Mouse (Mus musculus) c-Kit-positive CD71-positive TER-119-positive erythroid progenitor cells, embryonic 14.5 days (primary cell): Measurements from ENCODE around the gene Gpr37l1.
A peak's percentile ranks its signal among the peaks of the same experiment; 100 is the strongest.
"Not testable (repeated sequence)": the region's sequence is repeated elsewhere in the genome, so short reads cannot be mapped to it uniquely, and the experiment has no call there.

Source experiments
- DNase-seq: peaks from one replicate; pipeline ENCODE4 v3.0.0-alpha.2; 2013; ENCODE audit warnings: low spot score

The Gpr37l1 gene

DNA sequence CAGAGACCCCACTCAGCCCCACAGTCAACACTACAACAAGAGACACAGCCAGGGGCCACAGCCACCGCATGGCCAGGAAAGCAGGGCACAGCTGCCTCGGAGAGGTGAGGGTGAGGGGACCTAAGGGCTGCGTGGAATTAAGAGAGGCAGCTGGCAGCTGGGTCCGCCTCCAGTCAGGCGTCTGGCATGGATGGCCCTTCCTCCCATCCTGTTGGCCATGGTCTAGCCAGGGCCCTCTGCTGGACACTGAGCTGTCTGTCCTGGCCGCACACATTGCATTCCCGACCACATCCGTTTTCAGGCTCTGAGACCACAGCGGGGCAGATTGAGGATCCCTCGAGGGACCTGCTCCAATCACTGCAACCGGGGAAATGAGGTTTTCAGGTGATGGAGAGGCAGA lies at the start of gene Gpr37l1:
Gene Gpr37l1, minus strand, starts transcription at position 247 of the 400 bp plus-strand sequence.
- DNase-seq = no peak

DNA sequence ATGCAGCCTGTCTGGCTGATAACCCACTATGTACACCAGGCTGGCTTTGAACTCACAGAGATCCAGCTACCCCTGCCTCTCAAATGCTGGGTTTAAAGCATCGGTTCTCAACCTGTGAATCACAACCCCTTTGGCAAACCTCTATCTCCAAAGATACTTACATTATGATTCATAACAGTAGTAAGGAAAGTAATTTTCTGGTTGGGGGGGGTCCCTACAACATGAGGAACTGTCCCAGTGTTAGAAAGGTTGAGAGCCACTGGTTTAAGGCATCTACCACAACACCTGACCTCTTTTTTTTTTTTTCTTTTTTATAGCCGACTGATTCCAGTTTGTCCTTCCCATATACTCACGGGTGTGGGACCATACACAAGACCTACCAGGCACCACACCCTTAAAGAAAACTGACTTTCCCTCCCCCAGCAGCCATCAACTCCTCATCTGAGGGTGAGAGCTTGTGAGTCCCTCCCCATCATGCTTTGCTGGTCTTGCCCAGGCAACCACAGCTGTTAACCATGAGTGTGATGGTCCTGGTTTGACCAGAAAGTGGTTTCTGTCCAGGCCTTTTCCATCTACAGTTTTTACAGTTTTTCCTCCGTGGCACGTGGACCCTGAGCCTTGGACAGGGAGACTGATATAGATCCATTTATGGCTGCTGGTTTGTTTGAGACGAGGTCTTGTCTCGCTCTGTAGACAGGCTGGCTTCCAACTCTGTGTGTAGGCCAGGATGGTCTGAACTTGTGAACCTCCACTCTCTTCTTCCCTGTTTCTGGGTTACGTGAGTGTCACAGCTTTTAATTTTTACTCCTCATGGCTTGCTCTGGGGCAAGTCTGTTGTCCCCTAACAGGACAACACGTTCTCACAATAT lies 46.5 kb upstream of the Gpr37l1 start:
- DNase-seq = no peak

DNA sequence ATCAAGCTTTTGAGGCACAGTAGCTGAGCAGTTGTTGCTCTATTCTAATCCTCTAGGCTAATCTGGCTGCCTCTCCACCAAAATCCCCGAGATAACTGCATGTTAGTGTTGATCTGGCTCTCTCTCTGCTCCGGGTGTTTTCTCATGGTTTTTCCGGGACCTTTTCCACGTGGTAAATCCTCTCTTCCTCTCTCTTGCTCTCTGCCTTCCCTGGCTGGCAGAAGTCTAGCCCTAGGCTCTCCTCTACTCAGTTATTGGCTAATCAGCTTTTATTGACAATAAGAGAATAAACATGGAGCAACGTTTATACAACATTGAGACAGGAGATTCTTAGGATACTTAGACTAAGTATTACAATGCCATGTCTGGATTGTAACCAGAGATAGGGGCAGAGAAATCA lies 42.9 kb upstream of the Gpr37l1 start:
- no peak for DNase-seq

DNA sequence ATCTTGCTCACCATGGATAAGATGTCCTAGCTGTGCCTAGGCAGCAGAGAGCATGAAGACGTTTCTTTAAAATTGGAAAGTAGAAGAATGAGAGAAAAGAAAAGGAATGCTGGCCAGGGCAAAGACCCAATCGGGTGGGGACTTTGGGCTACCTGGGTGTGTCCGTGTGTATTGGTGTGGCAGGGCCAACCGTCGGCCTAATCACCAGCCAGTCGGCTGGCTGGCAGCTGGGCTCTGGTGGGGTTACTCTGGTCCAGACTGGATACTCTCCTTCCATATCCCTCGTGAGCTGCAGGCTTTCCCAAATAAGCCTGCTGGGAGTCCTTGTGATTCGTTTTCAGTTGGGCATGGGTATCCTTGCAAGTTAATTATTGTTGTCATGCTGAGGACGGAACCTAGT lies 41.2 kb upstream of the Gpr37l1 start:
- DNase-seq = no peak

DNA sequence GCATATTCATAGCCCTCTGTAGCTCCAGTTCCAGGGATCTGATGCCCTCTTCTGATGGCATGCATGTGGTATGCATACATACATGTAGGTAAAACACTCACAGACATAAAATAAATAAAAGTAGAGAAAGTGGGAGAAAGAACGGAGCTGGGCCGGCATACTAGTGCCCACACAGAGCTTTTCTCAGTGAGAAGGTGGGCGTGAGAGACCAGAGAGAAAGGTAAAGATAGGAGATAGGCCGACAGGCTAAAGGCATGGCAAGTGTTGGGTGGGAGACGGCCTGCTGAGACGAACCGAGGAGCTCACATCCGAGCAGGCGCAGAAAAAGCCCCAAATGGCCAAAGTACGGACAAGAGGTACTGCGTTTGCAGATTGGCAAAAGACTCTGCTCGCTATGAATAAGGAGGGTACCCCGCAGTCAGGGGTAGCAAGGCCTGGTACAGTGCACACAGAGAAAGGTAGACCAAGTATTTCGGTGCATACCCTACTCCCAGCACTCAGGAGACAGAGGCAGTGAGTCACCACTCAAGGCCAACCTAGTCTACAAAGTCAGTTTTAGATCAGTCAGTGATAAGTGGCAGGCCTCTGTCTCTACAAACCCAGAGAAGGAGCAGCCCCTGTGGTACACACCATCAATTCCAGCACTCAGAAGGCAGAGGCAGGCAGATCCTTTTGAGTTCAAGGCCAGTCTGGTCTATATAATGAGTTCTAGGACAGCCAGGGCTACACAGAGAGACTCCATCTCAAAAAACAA lies 39.3 kb upstream of the Gpr37l1 start:
- DNase-seq = no peak

DNA sequence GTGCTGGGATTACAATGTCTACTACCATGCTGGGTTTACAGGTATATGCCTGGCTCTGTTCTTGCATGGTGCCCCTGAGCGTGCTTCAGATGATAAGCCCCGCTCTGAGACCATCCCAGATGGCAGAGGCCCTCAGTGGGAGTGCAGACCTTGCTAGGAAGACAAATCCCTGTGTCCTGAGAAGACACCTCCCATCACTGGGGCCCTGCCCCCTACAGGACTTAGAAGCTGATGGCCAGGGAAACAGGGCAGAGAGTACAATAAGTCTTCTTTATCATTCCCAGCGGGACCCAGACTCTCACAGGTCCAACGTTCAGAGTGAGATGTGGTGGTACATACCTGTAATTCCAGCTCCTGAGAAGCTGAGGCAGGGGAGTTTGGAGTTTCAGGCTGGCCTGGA lies 37.8 kb upstream of the Gpr37l1 start:
- DNase-seq = no peak

DNA sequence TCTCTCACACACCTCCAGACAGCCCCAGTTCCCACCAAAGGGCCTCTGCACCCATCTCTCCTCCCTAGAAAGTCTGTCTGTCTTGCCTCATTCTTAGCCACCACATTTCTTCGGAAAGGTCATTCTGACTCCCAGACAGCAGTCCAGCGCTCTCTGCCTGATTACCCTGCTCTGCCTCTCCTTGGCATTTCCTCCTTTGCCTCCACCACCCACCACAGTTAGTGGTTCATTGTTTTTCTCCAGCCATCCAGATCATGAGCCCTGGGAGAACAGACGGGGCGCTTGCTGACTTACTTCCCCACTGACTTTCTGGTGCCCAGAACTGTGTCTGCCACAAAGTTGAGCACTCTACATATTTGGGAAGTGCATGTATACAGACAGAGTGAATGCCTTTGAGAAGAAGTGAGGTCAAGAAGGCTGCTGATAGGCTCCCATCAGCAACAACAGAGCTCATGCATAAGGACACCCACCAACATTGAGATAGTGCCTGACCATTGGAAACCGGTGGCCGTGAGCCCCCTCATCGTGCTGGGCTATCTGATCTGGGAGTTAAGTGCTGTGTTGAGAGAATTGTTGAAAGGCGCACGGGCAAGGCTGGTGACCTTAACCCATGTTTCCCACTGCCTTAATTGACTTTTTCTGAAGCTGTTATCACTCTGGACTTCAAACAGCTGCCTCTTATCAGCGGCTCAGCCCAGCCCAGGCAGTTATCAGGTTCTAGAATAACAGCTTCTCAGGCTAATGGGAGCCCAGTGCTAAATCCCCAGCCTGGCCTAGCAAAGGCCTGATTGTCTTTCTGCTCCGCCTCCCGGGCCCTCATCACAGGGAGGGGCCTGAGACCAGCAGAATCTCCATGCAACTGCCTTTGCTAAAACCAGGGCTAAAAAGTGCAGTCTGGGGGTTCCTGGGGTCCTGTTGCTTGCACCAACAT lies 37.0 kb upstream of the Gpr37l1 start:
- peak; percentile 82 for DNase-seq

DNA sequence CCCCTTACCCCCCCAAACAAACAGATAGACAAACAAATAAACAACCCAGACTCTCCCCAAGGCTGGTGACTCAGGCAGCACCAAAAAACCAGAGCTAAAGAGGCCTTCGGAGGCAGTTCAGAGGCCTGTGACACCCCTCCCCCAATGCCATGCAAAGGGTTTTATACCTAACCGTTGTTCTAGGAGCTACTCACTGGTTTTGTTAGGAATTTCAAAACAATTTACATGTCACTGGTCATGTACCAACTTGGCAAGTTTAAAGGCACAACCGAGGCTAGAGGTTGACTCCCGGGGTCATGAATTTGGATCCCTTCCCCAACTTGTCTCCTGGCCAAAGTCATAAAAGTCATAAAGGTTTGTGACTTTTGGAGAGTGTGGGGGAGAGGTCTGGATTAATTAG lies 32.9 kb upstream of the Gpr37l1 start:
- no peak for DNase-seq

DNA sequence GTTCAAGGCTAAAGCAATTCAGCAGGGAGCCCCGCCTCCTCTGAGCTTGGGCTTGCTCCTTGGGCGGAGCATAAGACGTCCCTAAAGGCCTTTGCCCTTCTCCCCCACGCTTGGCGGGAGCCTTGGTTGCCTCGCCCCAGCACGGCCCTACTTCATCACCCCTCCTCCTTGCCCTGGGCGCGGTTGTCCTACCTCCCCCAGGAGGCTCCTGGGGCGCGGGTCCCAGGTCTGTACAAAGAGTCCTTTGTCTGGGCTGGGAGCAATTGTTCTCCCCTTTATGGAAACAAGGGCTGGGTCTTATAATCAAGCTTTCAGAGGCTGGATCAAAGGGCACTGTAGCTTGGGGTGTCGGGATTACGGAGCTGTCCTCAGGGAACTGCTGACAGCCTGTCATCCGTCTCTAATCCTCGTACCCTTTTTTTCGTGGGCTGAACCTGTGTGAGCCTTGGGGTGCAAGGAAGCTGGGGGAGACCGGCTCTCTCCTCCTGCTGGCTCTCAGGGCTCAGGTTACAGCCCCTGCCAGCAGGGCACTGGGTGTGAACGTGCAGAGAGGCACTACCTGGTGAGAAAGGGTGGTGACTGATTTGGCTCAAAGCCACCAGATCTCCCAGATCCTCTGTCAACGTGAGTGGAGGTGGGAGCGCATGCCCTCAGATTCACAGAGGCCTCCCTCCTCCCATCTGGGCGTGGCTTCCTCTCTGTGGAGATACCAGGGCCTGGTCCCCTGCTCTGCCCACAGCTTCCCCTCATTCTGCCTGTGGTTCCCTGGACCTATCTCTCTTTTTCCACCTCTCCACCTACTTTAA lies 31.7 kb upstream of the Gpr37l1 start:
- DNase-seq = peak; percentile 35

DNA sequence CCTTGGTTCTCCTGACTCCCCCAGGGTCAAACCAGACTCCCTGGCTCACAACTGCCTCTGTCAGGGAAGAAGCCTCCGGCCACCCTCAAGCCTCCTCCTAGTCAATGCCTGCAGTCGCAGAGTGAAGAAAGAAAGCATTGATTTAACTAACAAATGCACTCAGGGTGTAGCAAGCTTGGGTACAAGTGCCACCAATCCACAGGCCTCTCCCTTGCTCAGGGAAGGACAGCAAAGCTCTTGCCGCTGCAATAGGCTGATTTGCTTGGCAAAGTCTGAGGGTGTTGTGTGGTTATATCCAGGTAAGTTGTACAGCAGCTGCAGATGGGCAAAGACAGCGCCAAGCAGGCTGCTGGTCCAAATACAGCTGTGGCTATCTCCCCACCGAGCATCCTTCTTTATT lies 30.9 kb upstream of the Gpr37l1 start:
- no peak for DNase-seq

DNA sequence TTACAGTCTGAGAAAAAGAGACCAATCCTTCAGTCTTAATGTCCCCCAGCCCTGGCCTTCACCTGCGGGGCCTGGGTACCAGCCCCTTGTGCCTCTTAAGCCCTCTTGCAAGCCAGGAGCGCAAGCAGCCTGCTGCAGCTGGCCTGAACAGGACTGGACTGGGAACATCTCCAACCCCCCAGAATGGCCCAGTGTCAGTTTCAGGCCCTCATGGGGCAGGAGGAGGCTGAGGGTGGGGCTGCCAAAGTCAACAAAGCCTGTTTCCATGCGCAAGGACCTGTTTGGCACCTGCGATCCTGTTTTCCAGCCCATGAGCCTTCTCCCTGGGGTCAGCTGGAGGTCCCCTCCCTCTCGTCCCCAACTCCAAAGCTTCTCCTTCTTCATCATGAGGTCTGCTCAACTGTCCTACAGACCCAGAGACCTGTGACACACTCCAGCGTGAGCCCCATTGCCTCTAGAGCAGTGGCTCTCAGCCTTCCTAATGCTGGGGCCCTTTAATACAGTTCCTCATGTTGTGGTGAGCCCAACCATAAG lies 28.5 kb upstream of the Gpr37l1 start:
- no peak for DNase-seq

DNA sequence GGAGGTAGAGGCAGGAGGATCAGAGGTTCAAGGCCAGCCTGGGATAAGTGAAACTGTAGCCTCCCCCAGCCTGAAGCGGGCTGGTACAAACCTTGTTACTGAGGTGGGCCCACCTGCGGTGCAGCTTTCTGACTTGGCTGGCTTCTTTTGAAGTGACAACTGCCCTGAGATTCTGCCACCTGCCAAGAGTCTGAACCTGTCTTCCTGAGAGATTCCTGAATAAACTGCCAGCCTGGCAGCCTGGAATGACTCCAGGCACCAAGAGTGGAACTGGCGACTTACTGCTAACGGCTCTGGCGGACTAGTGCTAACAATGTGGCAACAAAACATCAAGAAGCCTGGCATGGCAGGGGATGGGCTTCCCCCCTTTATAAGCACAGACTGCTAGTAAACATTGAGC lies 26.9 kb upstream of the Gpr37l1 start:
- DNase-seq = not testable (repeated sequence)

DNA sequence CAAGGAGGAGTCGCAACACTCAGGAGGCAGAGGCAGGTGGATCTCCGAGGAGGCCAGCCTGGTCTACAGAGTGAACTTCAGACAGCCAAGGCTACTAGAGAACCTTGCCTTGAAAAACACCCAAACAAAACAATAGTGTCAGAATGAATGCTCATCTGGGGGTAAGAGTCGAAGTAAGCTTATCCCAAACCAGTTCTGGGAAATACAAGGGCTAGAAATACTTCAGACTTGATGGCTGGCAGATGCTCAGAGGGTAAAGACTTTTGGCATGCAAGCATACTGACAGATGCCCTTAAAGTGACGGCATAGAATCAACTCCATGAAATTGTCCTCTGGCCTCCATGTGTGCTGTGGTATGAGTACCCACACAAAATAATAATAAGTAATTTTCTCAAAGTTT lies 21.7 kb upstream of the Gpr37l1 start:
- DNase-seq = no peak

DNA sequence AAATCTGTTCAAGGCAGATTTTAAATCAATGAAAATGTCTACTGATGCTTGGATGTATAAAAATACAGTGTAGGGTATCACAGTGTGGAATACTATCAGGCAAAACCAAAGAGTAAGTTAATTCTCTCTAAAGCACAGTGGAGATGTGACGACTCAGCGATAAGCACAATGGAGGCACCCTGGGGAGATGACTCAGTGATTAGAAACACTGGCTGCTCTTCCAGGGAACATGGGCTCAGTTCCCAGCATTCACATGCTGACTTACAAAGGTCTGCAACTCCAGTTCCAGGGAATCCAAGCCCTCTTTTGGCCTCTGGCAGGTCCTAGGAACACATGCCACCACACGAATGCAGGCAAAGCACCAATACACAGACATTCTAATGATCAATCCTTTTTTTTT lies 20.7 kb upstream of the Gpr37l1 start:
- DNase-seq = no peak

DNA sequence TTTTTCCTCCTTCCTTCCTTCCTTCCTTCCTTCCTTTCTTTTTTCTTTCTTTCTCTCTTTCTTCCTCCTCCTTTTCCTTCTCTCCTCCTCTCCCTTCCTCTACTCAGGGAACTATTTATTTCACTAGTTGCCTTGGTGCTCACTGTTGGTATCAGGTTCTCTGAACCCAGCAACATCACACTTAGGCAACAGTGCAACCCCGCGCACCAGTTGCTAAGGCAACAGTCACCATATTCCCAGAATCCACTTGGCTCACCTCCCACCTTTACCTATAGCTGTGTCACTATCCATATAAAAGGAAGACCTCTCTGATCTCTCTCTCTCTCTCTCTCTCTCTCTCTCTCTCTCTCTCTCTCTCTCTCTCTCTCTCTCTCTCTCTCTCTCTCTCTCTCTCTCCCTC lies 19.5 kb upstream of the Gpr37l1 start:
- not testable (repeated sequence) for DNase-seq

DNA sequence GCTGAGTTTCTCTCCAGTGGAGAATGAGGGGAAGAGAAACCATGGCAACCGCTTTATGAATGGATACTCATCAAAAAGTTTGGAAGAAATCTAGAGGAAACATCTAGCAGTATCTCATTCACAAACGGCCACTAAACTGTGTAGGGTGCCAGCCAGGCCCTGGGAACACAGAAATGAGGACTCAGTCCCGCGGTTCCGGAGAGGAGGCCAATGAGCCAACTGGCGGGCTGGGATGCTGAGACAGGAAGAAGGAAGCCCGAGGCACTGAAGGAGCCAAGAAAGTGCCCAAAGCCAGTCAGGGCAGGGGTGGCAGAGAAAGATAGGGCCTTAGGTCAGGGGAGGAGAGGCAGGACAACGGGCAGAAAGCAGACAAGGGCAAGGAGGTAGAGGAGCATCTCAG lies 18.9 kb upstream of the Gpr37l1 start:
- DNase-seq = no peak

DNA sequence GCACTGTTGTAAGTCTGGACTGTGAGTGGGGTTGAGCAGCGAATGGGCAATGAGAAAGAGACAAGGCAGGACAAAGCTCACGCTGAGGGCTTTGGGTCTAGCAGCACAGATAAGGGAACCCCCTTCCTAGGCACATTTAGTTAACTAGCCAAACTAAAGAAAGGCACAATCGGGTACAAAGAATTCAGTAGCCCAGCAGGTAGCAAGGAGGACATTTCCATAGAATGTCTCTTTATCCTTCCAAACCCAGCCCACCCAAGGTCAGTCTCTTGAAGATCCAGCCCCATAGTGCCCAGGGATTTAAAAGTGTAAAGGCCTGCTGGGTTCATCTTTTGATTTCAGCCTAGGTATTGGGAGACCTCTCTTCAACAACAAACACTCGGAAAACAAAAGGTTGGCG lies 18.5 kb upstream of the Gpr37l1 start:
- no peak for DNase-seq

DNA sequence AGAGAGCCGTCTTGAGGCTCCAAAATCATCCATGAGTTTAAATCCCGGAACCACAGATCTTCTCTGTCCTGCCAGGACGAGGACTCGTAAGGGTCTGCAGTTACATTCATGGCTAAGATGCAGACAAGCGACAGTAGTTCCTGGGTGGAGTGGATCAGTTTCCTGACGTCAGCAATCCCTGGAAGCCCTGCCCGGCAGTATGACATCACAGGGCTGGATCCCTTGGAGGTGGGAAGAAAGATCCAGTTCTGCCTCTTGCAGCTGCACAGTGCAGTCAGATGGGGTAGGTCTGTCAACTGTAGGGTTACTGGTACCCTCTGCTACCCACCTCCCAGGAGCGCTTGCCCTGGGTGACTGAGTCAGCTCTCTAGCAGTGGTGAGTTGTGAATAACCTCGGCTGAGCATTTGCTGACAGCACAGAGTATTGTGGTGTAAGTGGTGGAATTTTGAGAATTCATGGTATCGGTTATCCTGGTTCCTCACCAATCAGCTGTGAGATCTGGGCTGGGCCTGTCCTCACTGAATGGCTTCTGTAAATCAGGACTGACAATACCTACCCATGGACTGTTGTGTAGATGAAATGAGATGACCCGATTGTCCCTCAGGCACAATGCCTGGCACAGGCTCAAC lies 16.6 kb upstream of the Gpr37l1 start:
- DNase-seq = no peak

DNA sequence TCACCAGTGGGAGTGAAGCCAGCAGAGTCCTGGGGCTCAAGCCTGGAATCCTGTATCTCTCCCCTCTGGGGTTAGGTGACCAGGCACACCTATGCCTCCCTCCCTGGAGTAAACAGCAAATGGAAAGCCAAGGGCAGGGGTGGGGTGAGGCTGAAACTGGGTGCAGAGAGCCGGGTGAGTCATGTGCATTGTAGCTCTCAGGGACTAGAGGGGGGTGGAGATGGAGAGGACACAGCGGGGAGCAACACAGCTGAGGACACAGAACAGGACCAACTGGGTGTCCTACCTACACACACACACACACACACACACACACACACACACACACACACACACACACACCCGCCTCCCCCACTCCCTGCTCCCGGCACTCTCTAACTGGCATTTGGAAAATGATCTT lies 16.0 kb upstream of the Gpr37l1 start:
- no peak for DNase-seq

DNA sequence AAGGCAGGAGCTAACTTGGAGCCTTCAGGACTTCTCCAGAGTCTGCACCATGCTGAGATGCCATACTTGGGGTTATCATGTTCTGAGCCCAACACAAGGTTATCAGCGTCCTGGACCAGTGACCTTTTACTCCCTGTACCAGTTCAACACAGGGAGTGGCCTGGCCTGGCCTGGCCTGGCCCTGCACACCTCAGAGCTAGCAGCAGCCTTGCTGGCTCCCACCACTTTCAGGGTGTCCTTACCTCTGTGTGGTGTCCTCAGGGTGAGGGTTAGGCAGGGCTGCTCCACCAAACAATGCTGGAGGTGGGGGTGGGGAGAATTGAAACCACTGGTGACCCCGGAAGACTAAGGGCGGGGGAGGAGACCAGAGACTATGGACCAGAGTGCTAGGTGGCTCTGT lies 15.5 kb upstream of the Gpr37l1 start:
- DNase-seq = no peak
